Mouse (Mus musculus): ENCODE results near the gene Depdc7.

DNA sequence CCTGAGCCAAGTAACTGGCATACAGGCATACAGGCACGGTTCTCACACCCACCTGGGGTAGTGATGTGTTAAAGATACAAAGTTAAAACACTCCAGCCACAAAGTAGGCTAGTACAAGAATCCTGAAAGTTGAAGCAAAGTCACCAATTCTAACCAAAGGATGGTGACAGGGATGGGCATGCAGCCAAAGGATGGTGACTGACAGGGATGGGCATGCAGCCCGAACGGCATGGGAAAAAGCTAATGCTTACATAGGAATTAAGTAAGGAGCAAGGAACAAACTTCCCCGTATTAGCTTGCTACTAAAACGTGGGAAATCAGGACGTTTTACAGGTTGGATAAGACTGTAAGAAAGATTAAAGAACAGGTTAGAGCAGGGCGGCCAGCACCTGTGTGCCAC is 6.4 kb downstream of the Depdc7 start:
- TF ChIP-seq POLR2A (IDR thresholded peaks at IDR 0.05; ENCODE audit: insufficient read depth, low read depth, low read length): no peak
- TF ChIP-seq CTCF (IDR thresholded peaks at IDR 0.05; ENCODE audit: insufficient read depth, low read depth, low read length): no peak

All from olfactory bulb, adult 2 months (tissue).